Mouse (Mus musculus) left cerebral cortex, adult 6 months (tissue): ENCODE results near the gene Entpd4b. TPM values are rescaled to one million over a fixed set of nuclear protein-coding genes. Genes with fewer than 3 reads are reported as not detected.

Experiments
- long read RNA-seq, 2 experiments: library from polyadenylated mRNA; unstranded; transcript quantifications; one replicate each; pipeline ENCODE4 v2.0.0; 2019 to 2020
- polyA plus RNA-seq: library from polyadenylated mRNA; unstranded; fragments of <200 nt; fragmentation: Nextera tagmentation; gene quantifications from 2 replicates; pipeline ENCODE4 v1.2.3, GENCODE M21; 2021

Entpd4b gene
- 40.7 and 42.0 TPM in 2 replicates for polyA plus RNA-seq
- long read RNA-seq, experiment 1, transcript Entpd4b-204 (13 exons, 3,589 nt): major isoform, 240 of 772 reads
- long read RNA-seq, experiment 1, partial matches to known transcripts: 36 of 772 reads
- long read RNA-seq, experiment 1, other reads (novel, unspliced or antisense): 493 of 772 reads
- long read RNA-seq, experiment 2, transcript Entpd4b-204 (13 exons, 3,589 nt): major isoform, 14 of 93 reads
- long read RNA-seq, experiment 2, partial matches to known transcripts: 21 of 93 reads
- long read RNA-seq, experiment 2, other reads (novel, unspliced or antisense): 56 of 93 reads

GRCm38 (mm10) chr14:69555110-69555831, at the start of gene Entpd4b:
Entpd4b (plus strand) TSS chr14:69555424.

DNA sequence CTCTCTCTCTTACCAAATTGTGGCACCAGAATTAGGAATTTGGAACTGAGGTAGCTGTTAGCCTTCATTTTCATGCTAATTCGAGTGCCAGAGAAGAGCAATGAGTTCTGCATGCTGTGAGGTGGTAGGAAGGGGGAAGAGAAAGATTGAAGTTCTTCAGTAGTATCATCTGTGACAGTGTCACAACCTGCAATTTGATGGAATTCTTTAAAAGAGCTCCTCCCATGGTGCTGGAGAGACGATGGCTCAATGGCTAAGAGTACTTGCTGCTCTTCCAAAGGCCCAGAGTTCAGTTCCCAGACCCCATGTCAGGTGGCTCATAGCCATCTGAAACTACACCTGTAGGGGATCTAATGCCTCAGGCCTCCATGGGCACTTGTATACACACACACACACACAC, 42.8 kb upstream of the Entpd4b start, which contains the start of gene Gm27179:
TSS of gene Gm27179 (minus strand) at position 101 of the 400 bp plus-strand sequence.

Other genes starting within 250 kb of the Entpd4b start
- 13.2 and 16.3 TPM in 2 replicates for gene Gm16867, start 52.1 kb upstream of the Entpd4b start, polyA plus RNA-seq
- not detected in 2 replicates for gene Gm27179, start 42.9 kb upstream of the Entpd4b start, polyA plus RNA-seq